Mouse (Mus musculus): ENCODE measurements around the gene Sh3d21.

- no peak for TF ChIP-seq MYOG (IDR thresholded peaks at IDR 0.05; ENCODE audit: control insufficient read depth, extremely low read depth, insufficient read length)
- TF ChIP-seq CTCF (IDR thresholded peaks at IDR 0.05; ENCODE audit: control insufficient read depth, insufficient read depth, insufficient read length): no peak
Observed at GRCm38 (mm10) chr4:126149041-126149676, 14.1 kb downstream of the Sh3d21 start.
